Mouse (Mus musculus) liver, embryonic 11.5 days (tissue): ENCODE data around the gene Esm1. TPM values are rescaled to one million over a fixed set of nuclear protein-coding genes. Genes with fewer than 3 reads are reported as not detected.

Experiments used
- ATAC-seq: fragments of 200-750 bp; cut with Nextera tagmentation; replicated peaks from 2 replicates; pipeline ENCODE4 v1.8.0; 2017; ENCODE audit warnings: moderate number of reproducible peaks, mild to moderate bottlenecking, moderate TSS enrichment, moderate library complexity; ENCODE audit not compliant: low FRiP score
- DNase-seq: peaks from one replicate; pipeline ENCODE4 v3.0.0-alpha.2; 2017; ENCODE audit warnings: low spot score
- H3K27ac ChIP-seq: fragments of 300-500 bp; sonication (generic); 2 replicates; pipeline ENCODE4 v1.5.1; 2014; ENCODE audit warnings: mild to moderate bottlenecking, low read depth, low read length, control low read depth
- H3K27me3 ChIP-seq: fragments of 300-500 bp; sonication (generic); replicated peaks from 2 replicates; pipeline ENCODE4 v1.6.1; 2014; ENCODE audit warnings: low read length, mixed read lengths; ENCODE audit not compliant: control insufficient read depth, insufficient read depth
- H3K36me3 ChIP-seq: fragments of 300-500 bp; sonication (generic); 2 replicates; pipeline ENCODE4 v1.6.1; 2014; ENCODE audit warnings: mild to moderate bottlenecking, low read length, moderate library complexity, mixed read lengths; ENCODE audit not compliant: control insufficient read depth, insufficient read depth
- H3K4me1 ChIP-seq: fragments of 300-500 bp; sonication (generic); replicated peaks from 2 replicates; pipeline ENCODE4 v1.6.1; 2014; ENCODE audit warnings: low read length, mixed read lengths; ENCODE audit not compliant: control insufficient read depth, insufficient read depth
- H3K4me2 ChIP-seq: fragments of 300-500 bp; sonication (generic); 2 replicates; pipeline ENCODE4 v1.6.1; 2014; ENCODE audit warnings: mild to moderate bottlenecking, control low read depth, moderate library complexity
- H3K4me3 ChIP-seq: fragments of 300-500 bp; sonication (generic); 2 replicates; pipeline ENCODE4 v1.5.1; 2014; ENCODE audit warnings: low read depth, low read length, control low read depth
- H3K9ac ChIP-seq: fragments of 300-500 bp; sonication (generic); 2 replicates; pipeline ENCODE4 v1.6.1; 2014; ENCODE audit warnings: low read depth, low read length, control low read depth
- H3K9me3 ChIP-seq: fragments of 300-500 bp; sonication (generic); 2 replicates; pipeline ENCODE4 v1.6.1; 2016; ENCODE audit warnings: low read length, inconsistent platforms, mixed read lengths; ENCODE audit not compliant: control insufficient read depth
- WGBS: fragments of 180-500 bp; shearing (Covaris S2); extraction: QIAGEN DNeasy Blood & Tissue Kit; methylation state at CpG from one replicate; pipeline ENCODE4 v1.1.7; 2014; 5-methylcytosine and 5-hydroxymethylcytosine counted together
- polyA plus RNA-seq: library from polyadenylated mRNA; unstranded; fragments of >200 nt; fragmentation: Nextera tagmentation; extraction: Ambion mirVana; gene quantifications from 2 replicates; pipeline ENCODE4 v1.2.1, GENCODE M21; 2014

Gene Esm1
- polyA plus RNA-seq, 1 experiment from 2014 or later: 3.7 TPM

GRCm38 (mm10) chr13:113256766-113257165, 47.3 kb downstream of the Esm1 start:
- no peaks in the 10 kb centered on the region for H3K27me3 ChIP-seq
- no peaks in the 10 kb centered on the region for H3K9me3 ChIP-seq
- no peaks in the 10 kb centered on the region for H3K36me3 ChIP-seq
- ATAC-seq (no peak), DNase-seq (no peak)
- H3K4me2 ChIP-seq: no peak overlapping the region
- H3K4me1 ChIP-seq: no peaks in the 10 kb centered on the region
- no peak overlapping the region for H3K9ac ChIP-seq
- no peak overlapping the region for H3K27ac ChIP-seq
- H3K4me3 ChIP-seq: no peak overlapping the region
- 72% methylated on average over 2 of the region's 2 CpGs for WGBS

GRCm38 (mm10) chr13:113257190-113257589, 47.7 kb downstream of the Esm1 start:
- WGBS: 45% methylated on average over 5 of the region's 5 CpGs
- H3K4me1 ChIP-seq: no peaks in the 10 kb centered on the region
- no peak overlapping the region for H3K4me2 ChIP-seq
- no peaks in the 10 kb centered on the region for H3K9me3 ChIP-seq
- no peak overlapping the region for H3K9ac ChIP-seq
- ATAC-seq: no peak
- H3K4me3 ChIP-seq: no peak overlapping the region
- H3K27ac ChIP-seq: no peak overlapping the region
- H3K36me3 ChIP-seq: no peaks in the 10 kb centered on the region
- DNase-seq: no peak
- H3K27me3 ChIP-seq: no peaks in the 10 kb centered on the region

GRCm38 (mm10) chr13:113259237-113259636, 49.8 kb downstream of the Esm1 start:
- Histone ChIP-seq H3K36me3 (no peaks in the 10 kb centered on the region), H3K4me1 (no peaks in the 10 kb centered on the region), H3K4me3 (no peak overlapping the region), H3K4me2 (no peak overlapping the region), H3K9ac (no peak overlapping the region), H3K9me3 (no peaks in the 10 kb centered on the region), H3K27ac (no peak overlapping the region), H3K27me3 (no peaks in the 10 kb centered on the region)
- WGBS: 82% methylated on average over 5 of the region's 5 CpGs
- no peak for ATAC-seq
- DNase-seq: no peak

- DNase-seq: no peak
- H3K9ac ChIP-seq: no peak overlapping the region
- no peaks in the 10 kb centered on the region for H3K36me3 ChIP-seq
- no peak overlapping the region for H3K4me2 ChIP-seq
- H3K27me3 ChIP-seq: no peaks in the 10 kb centered on the region
- 71% methylated on average over 12 of the region's 12 CpGs for WGBS
- no peak for ATAC-seq
- no peaks in the 10 kb centered on the region for H3K9me3 ChIP-seq
- H3K27ac ChIP-seq: no peak overlapping the region
- H3K4me3 ChIP-seq: no peak overlapping the region
- H3K4me1 ChIP-seq: no peaks in the 10 kb centered on the region
These were observed 53.4 kb downstream of the Esm1 start for GRCm38 (mm10) chr13:113262822-113263221.

GRCm38 (mm10) chr13:113265257-113265656, 55.8 kb downstream of the Esm1 start:
- WGBS: 20% methylated on average over 13 of the region's 13 CpGs

GRCm38 (mm10) chr13:113266495-113266951, 57.1 kb downstream of the Esm1 start:
- Histone ChIP-seq H3K36me3 (no peaks in the 10 kb centered on the region), H3K9ac (no peak overlapping the region), H3K4me1 (no peaks in the 10 kb centered on the region), H3K27ac (no peak overlapping the region), H3K9me3 (no peaks in the 10 kb centered on the region), H3K4me3 (no peak overlapping the region), H3K27me3 (no peaks in the 10 kb centered on the region), H3K4me2 (peak overlapping the region; percentile 14; the same call in 1 of the 2 replicates)
- ATAC-seq (no peak; the same call in 1 of the 2 replicates), DNase-seq (peak; percentile 64)
- 27% methylated on average over 9 of the region's 9 CpGs for whole genome bisulfite sequencing

More at GRCm38 (mm10) chr13:113265257-113265656, 55.8 kb downstream of the Esm1 start:
- Histone ChIP-seq H3K4me3 (no peak overlapping the region), H3K27me3 (no peaks in the 10 kb centered on the region), H3K27ac (no peak overlapping the region), H3K9ac (no peak overlapping the region), H3K4me2 (no peak overlapping the region), H3K9me3 (no peaks in the 10 kb centered on the region), H3K4me1 (no peaks in the 10 kb centered on the region), H3K36me3 (no peaks in the 10 kb centered on the region)
- ATAC-seq (no peak), DNase-seq (no peak)

- H3K27ac ChIP-seq: no peak overlapping the region
- DNase-seq (no peak), ATAC-seq (no peak)
- H3K9me3 ChIP-seq: no peaks in the 10 kb centered on the region
- no peak overlapping the region for H3K4me3 ChIP-seq
- H3K4me1 ChIP-seq: no peaks in the 10 kb centered on the region
- no peak overlapping the region for H3K9ac ChIP-seq
- WGBS: 50% methylated on average over 3 of the region's 3 CpGs
- no peaks in the 10 kb centered on the region for H3K27me3 ChIP-seq
- H3K4me2 ChIP-seq: no peak overlapping the region
- no peaks in the 10 kb centered on the region for H3K36me3 ChIP-seq
These were observed 57.7 kb downstream of the Esm1 start for GRCm38 (mm10) chr13:113267204-113267603.

Other genes starting within 250 kb of the Esm1 start
- gene Ccno, start 221.9 kb upstream of the Esm1 start, polyA plus RNA-seq: 0.08 TPM in 1 of 2 replicates, not detected in the other
- not detected in 2 replicates for gene Mcidas, start 215.8 kb upstream of the Esm1 start, polyA plus RNA-seq
- not detected in 2 replicates for gene Cdc20b, start 174.5 kb upstream of the Esm1 start, polyA plus RNA-seq
- 43.0 and 43.4 TPM in 2 replicates for gene Gpx8, start 163.2 kb upstream of the Esm1 start, polyA plus RNA-seq
- gene Gzma, start 108.7 kb upstream of the Esm1 start, polyA plus RNA-seq: not detected in 2 replicates
- gene Gzmk, start 16.2 kb downstream of the Esm1 start, polyA plus RNA-seq: not detected in 2 replicates
- 1.0 and 1.2 TPM in 2 replicates for gene BC067074, start 83.5 kb downstream of the Esm1 start, polyA plus RNA-seq